Mouse (Mus musculus): ENCODE results near the gene Itpr3.

Itpr3 gene

GRCm38 (mm10) chr17:27038335-27039050 lies 18.6 kb upstream of the Itpr3 start:
- in situ Hi-C loops (cut with MboI, MseI): no loop called here

GRCm38 (mm10) chr17:27039432-27040102 lies 17.5 kb upstream of the Itpr3 start:
- in situ Hi-C loops (cut with MboI, MseI): no loop called here

GRCm38 (mm10) chr17:27040304-27041045 lies 16.6 kb upstream of the Itpr3 start:
- in situ Hi-C loops (cut with MboI, MseI): no loop called here

- in situ Hi-C loops (cut with MboI, MseI): no loop called here
Observed at GRCm38 (mm10) chr17:27041046-27041786, 15.9 kb upstream of the Itpr3 start.

GRCm38 (mm10) chr17:27041787-27042055 lies 15.4 kb upstream of the Itpr3 start:
- in situ Hi-C loops (cut with MboI, MseI): no loop called here

GRCm38 (mm10) chr17:27042840-27043239 lies 14.3 kb upstream of the Itpr3 start:
- in situ Hi-C loops (cut with MboI, MseI): no loop called here

GRCm38 (mm10) chr17:27045164-27045563 lies 11.9 kb upstream of the Itpr3 start:
- in situ Hi-C loops (cut with MboI, MseI): no loop called here

GRCm38 (mm10) chr17:27047762-27048444 lies 9.2 kb upstream of the Itpr3 start:
- in situ Hi-C loops (cut with MboI, MseI): no loop called here

GRCm38 (mm10) chr17:27048445-27049239 lies 8.5 kb upstream of the Itpr3 start:
- in situ Hi-C loops (cut with MboI, MseI): no loop called here

- in situ Hi-C loops (cut with MboI, MseI): no loop called here
Observed at GRCm38 (mm10) chr17:27050853-27051252, 6.3 kb upstream of the Itpr3 start.

GRCm38 (mm10) chr17:27051514-27051913 lies 5.6 kb upstream of the Itpr3 start:
- in situ Hi-C loops (cut with MboI, MseI): no loop called here

GRCm38 (mm10) chr17:27056170-27056569 lies 934 bp upstream of the Itpr3 start:
- in situ Hi-C loops (cut with MboI, MseI): no loop called here

GRCm38 (mm10) chr17:27057517-27058055 lies 482 bp downstream of the Itpr3 start:
- in situ Hi-C loops (cut with MboI, MseI): no loop called here

- in situ Hi-C loops (cut with MboI, MseI): no loop called here
Observed at GRCm38 (mm10) chr17:27060698-27061097, 3.6 kb downstream of the Itpr3 start.

GRCm38 (mm10) chr17:27061727-27062126 lies 4.6 kb downstream of the Itpr3 start:
- in situ Hi-C loops (cut with MboI, MseI): no loop called here

GRCm38 (mm10) chr17:27062684-27063083 lies 5.6 kb downstream of the Itpr3 start:
- in situ Hi-C loops (cut with MboI, MseI): no loop called here

- in situ Hi-C loops (cut with MboI, MseI): no loop called here
Observed at GRCm38 (mm10) chr17:27063717-27064116, 6.6 kb downstream of the Itpr3 start.

- in situ Hi-C loops (cut with MboI, MseI): no loop called here
Observed at GRCm38 (mm10) chr17:27064195-27064594, 7.1 kb downstream of the Itpr3 start.

GRCm38 (mm10) chr17:27066065-27066464 lies 9.0 kb downstream of the Itpr3 start:
- in situ Hi-C loops (cut with MboI, MseI): no loop called here

- in situ Hi-C loops (cut with MboI, MseI): no loop called here
Observed at GRCm38 (mm10) chr17:27069071-27069470, 12.0 kb downstream of the Itpr3 start.

Measured in T-helper 1 cell (primary cell).